Mouse (Mus musculus): Measurements from ENCODE around the gene Zfp672.

DNA sequence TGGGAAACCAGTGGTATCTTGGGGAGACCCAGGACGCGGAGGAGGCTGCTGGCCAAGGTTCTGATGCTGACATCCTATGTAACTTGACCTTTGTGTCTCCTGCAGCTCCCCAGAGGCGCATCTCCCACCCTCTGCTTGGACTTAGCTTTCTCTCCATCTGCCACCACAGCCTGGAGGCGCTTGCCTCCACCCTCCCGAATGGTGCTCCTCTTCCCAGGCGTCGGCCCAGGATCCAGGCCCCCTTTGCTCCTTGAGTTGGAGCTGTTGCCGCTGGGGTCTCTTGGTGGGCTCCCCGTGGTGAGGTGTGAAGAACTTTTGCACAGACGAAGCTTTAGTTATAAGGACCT is 983 bp upstream of the Zfp672 start:
- no peak for TF ChIP-seq CTCF (IDR thresholded peaks at IDR 0.05; ENCODE audit: control insufficient read depth, insufficient read depth, insufficient replicate concordance, low read depth, low read length)
- no peak for TF ChIP-seq POLR2A (IDR thresholded peaks at IDR 0.05; ENCODE audit: control insufficient read depth, low read depth, low read length)

Measured in testis, adult 2 months (tissue).